Mouse (Mus musculus) MEL (cell line): ENCODE results near the gene Itpr1. TPM values are rescaled to one million over a fixed set of nuclear protein-coding genes. Genes with fewer than 3 reads are reported as not detected.

Source experiments
- DNase-seq: peaks from one replicate; pipeline ENCODE4 v3.0.0; 2011; ENCODE audit warnings: low read depth, low spot score
- H3K27ac ChIP-seq: 2 replicates; pipeline ENCODE4 v1.5.1; 2012; ENCODE audit warnings: low read depth, mild to moderate bottlenecking, control low read depth, low read length, moderate library complexity; ENCODE audit not compliant: control insufficient read depth
- H3K27me3 ChIP-seq, 2 experiments: fragments of 150-350 bp in 1 of 2; sonication (generic) in 1 of 2; 2 replicates each; pipeline ENCODE4 v1.6.1; 2012; ENCODE audit warnings: low read length in 2 of 2, mild to moderate bottlenecking in 2 of 2, improper control_type of control experiment in 1 of 2, moderate library complexity in 1 of 2; ENCODE audit not compliant: insufficient read depth in 2 of 2, control insufficient read depth in 1 of 2
- H3K36me3 ChIP-seq, 2 experiments: 2 replicates each; pipeline ENCODE4 v1.6.1; 2012 to 2014; ENCODE audit warnings: low read length in 2 of 2, improper control_type of control experiment in 1 of 2, inconsistent platforms in 1 of 2, mild to moderate bottlenecking in 1 of 2; ENCODE audit not compliant: insufficient read depth in 2 of 2, control insufficient read depth in 1 of 2
- H3K4me1 ChIP-seq, 2 experiments: fragments of 150-350 bp in 1 of 2; sonication (generic) in 1 of 2; 2 replicates each; pipeline ENCODE4 v1.6.1; 2012; ENCODE audit warnings: low read length in 2 of 2, improper control_type of control experiment in 1 of 2, mild to moderate bottlenecking in 1 of 2; ENCODE audit not compliant: insufficient read depth in 2 of 2, control insufficient read depth in 1 of 2
- H3K4me3 ChIP-seq, 2 experiments: fragments of 150-350 bp in 1 of 2; sonication (generic) in 1 of 2; 2 replicates each; pipeline ENCODE4 v1.5.1; 2012; ENCODE audit warnings: low read depth in 2 of 2, low read length in 2 of 2, mild to moderate bottlenecking in 2 of 2, moderate library complexity in 2 of 2, control low read depth in 1 of 2, improper control_type of control experiment in 1 of 2; ENCODE audit not compliant: control insufficient read depth in 1 of 2, insufficient read depth in 1 of 2
- H3K79me2 ChIP-seq: 2 replicates; pipeline ENCODE4 v1.6.1; 2012; ENCODE audit warnings: mild to moderate bottlenecking, low read length, moderate library complexity; ENCODE audit not compliant: control insufficient read depth, poor library complexity, insufficient read depth
- H3K9ac ChIP-seq: 2 replicates; pipeline ENCODE4 v1.6.1; 2012; ENCODE audit warnings: low read depth, mild to moderate bottlenecking, control low read depth, low read length, moderate library complexity; ENCODE audit not compliant: control insufficient read depth, poor library complexity, severe bottlenecking
- H3K9me3 ChIP-seq: fragments of 150-350 bp; sonication (generic); replicated peaks from 2 replicates; pipeline ENCODE4 v1.6.1; 2012; ENCODE audit warnings: mild to moderate bottlenecking, low read length, improper control_type of control experiment, moderate library complexity; ENCODE audit not compliant: insufficient read depth
- CHD1 ChIP-seq: IDR thresholded peaks from 2 replicates; pipeline ENCODE4 v1.6.1; 2012; ENCODE audit warnings: low read depth, mild to moderate bottlenecking, inconsistent platforms, low read length, improper control_type of control experiment
- CHD2 ChIP-seq: IDR thresholded peaks from 2 replicates; pipeline ENCODE4 v1.6.1; 2011; ENCODE audit warnings: low read length, improper control_type of control experiment
- CTCF ChIP-seq, 3 experiments: IDR thresholded peaks in 2 of 3; conservative IDR thresholded peaks in 1 of 3; 2 replicates each; pipeline ENCODE4 v1.5.1; 2011 to 2012; ENCODE audit warnings: low read length in 3 of 3, low read depth in 2 of 3, mild to moderate bottlenecking in 2 of 3, improper control_type of control experiment in 1 of 3, inconsistent platforms in 1 of 3, mixed read lengths in 1 of 3, moderate library complexity in 1 of 3; ENCODE audit not compliant: control insufficient read depth in 1 of 3, insufficient read depth in 1 of 3, poor library complexity in 1 of 3, severe bottlenecking in 1 of 3
- GATA1 ChIP-seq: IDR thresholded peaks from 2 replicates; pipeline ENCODE4 v1.6.1; 2011; ENCODE audit warnings: low read depth, low read length, improper control_type of control experiment
- HCFC1 ChIP-seq: IDR thresholded peaks from 2 replicates; pipeline ENCODE4 v1.6.1; 2012; ENCODE audit warnings: low read depth, mild to moderate bottlenecking, inconsistent platforms, low read length, improper control_type of control experiment, moderate library complexity
- JUND ChIP-seq: IDR thresholded peaks from 2 replicates; pipeline ENCODE4 v1.6.1; 2011; ENCODE audit warnings: low read depth, mild to moderate bottlenecking, improper control_type of control experiment, low read length
- KAT2A ChIP-seq: conservative IDR thresholded peaks from 2 replicates; pipeline ENCODE4 v1.6.1; 2012; ENCODE audit warnings: low read depth, low read length, improper control_type of control experiment, inconsistent platforms
- MEF2A ChIP-seq: IDR thresholded peaks from 2 replicates; pipeline ENCODE4 v1.6.1; 2014; ENCODE audit warnings: low read depth, mild to moderate bottlenecking, inconsistent platforms, low read length, improper control_type of control experiment; ENCODE audit not compliant: poor library complexity, insufficient replicate concordance, severe bottlenecking; ENCODE audit errors: extremely low read depth
- MXI1 ChIP-seq: IDR thresholded peaks from 2 replicates; pipeline ENCODE4 v1.6.1; 2011; ENCODE audit warnings: mild to moderate bottlenecking, low read depth, low read length, improper control_type of control experiment
- MYC ChIP-seq: IDR thresholded peaks from 2 replicates; pipeline ENCODE4 v1.6.1; 2011; ENCODE audit warnings: low read depth, mild to moderate bottlenecking, low read length, improper control_type of control experiment, moderate library complexity
- NRF1 ChIP-seq: IDR thresholded peaks from 2 replicates; pipeline ENCODE4 v1.6.1; 2014; ENCODE audit warnings: low read depth, mild to moderate bottlenecking, inconsistent platforms, low read length, improper control_type of control experiment, moderate library complexity; ENCODE audit not compliant: poor library complexity, insufficient read depth, severe bottlenecking
- POLR2AphosphoS2 ChIP-seq: IDR thresholded peaks from 2 replicates; pipeline ENCODE4 v1.6.1; 2011; ENCODE audit warnings: low read length, improper control_type of control experiment
- RCOR1 ChIP-seq: IDR thresholded peaks from 2 replicates; pipeline ENCODE4 v1.6.1; 2012; ENCODE audit warnings: low read depth, mild to moderate bottlenecking, inconsistent platforms, low read length, improper control_type of control experiment
- SIN3A ChIP-seq: IDR thresholded peaks from 2 replicates; pipeline ENCODE4 v1.6.1; 2012; ENCODE audit warnings: low read length, improper control_type of control experiment, inconsistent platforms
- SMC3 ChIP-seq: IDR thresholded peaks from 2 replicates; pipeline ENCODE4 v1.6.1; 2011; ENCODE audit warnings: low read depth, low read length, improper control_type of control experiment
- TAL1 ChIP-seq: IDR thresholded peaks from 2 replicates; pipeline ENCODE4 v1.6.1; 2012; ENCODE audit warnings: mild to moderate bottlenecking, inconsistent platforms, low read length, moderate library complexity, mixed read lengths
- TCF12 ChIP-seq: IDR thresholded peaks from 2 replicates; pipeline ENCODE4 v1.6.1; 2014; ENCODE audit warnings: low read depth, mild to moderate bottlenecking, inconsistent platforms, low read length, improper control_type of control experiment, moderate library complexity
- USF1 ChIP-seq: IDR thresholded peaks from 2 replicates; pipeline ENCODE4 v1.6.1; 2014; ENCODE audit warnings: low read depth, mild to moderate bottlenecking, inconsistent platforms, low read length, improper control_type of control experiment, moderate library complexity
- ZC3H11A ChIP-seq: IDR thresholded peaks from 2 replicates; pipeline ENCODE4 v1.6.1; 2012; ENCODE audit warnings: low read depth, mild to moderate bottlenecking, inconsistent platforms, low read length, improper control_type of control experiment
- polyA plus RNA-seq, 2 experiments: library from polyadenylated mRNA; stranded (reverse) in 1 of 2; unstranded in 1 of 2; fragments of >175 nt in 1 of 2; fragments of >200 nt in 1 of 2; gene quantifications; 2 replicates each; pipeline versions ENCODE4 v1.2.1 to v1.2.4; 2012; ENCODE audit warnings: low replicate concordance in 2 of 2, low read depth in 1 of 2; ENCODE audit not compliant: insufficient read length in 2 of 2, insufficient read depth in 1 of 2, missing spikeins in 1 of 2
- total RNA-seq: library from RNA; depleted of rRNA; stranded (reverse); fragments of 300-350 nt; gene quantifications from 2 replicates; pipeline ENCODE4 v1.2.3, GENCODE M21; 2012

The Itpr1 gene
- total and polyA plus RNA-seq, 3 experiments: 15.6 to 19.0 TPM; not detected in 1

DNA sequence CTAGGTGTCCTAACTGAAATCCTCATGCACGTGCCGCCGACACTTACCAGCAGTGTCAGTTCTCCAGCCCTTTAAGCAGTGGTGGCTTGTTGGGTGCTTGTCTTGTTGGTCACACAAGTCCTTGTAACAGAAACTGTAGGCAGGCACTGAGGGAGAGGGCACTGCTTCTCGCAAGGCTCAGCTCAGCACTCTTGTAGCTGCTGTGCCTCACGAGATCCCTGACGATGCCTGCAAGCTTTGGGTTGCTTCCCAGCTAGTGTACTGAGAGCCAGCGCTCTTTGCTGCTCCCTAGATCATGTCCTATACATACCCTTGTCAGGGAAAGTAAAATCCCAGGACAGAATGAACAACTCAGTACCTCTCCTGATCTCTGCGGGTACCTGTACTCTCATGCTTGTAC, 117.6 kb downstream of the Itpr1 start:
- no peak for DNase-seq
- TF ChIP-seq TCF12 (no peak), NRF1 (no peak), MXI1 (no peak), MEF2A (no peak), POLR2AphosphoS2 (no peak), TAL1 (no peak), SMC3 (no peak), CTCF (IDR thresholded peaks at IDR 0.05 in 2 of 3, conservative IDR thresholded peaks at IDR 0.05 in 1 of 3; ENCODE audit: control insufficient read depth in 1 of 3, insufficient read depth in 1 of 3, low read depth in 2 of 3, low read length in 3 of 3, poor library complexity in 1 of 3, severe bottlenecking in 1 of 3) (no peak), KAT2A (no peak)
- TF ChIP-seq, all 39 proteins: peak for 0
- Histone ChIP-seq H3K79me2 (no peaks in the 10 kb centered on the region), H3K36me3 (peaks cover 0 to 2% of the 10 kb centered on the region in 2 experiments; a peak in 2 of 4 replicates), H3K27me3 (no peaks in the 10 kb centered on the region), H3K27ac (no peak overlapping the region), H3K4me3 (no peak overlapping the region), H3K9ac (no peak overlapping the region), H3K4me1 (peaks cover 0 to 4% of the 10 kb centered on the region in 2 experiments; a peak in 1 of 4 replicates), H3K9me3 (no peaks in the 10 kb centered on the region)

DNA sequence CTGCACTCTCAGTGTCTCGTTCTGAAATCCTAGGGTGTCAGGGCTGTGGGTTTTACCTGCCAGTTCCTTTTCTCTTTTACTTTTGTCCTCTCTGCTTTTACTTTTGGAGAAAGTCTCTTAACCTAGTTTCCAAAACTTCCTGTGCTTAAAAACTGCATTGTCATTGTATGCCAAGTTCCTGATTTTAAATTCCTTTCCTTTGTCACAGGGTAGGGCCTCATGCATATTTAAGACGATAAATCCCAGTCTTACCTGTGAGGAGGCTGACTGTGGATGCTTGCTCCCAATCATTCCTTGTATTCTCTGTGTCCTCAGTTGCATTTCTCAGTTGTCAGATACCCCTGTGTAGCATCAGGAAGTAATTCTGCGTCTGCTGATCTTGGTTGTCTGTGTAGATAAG, 118.4 kb downstream of the Itpr1 start:
- no peaks in the 10 kb centered on the region for H3K9me3 ChIP-seq
- no peak overlapping the region for H3K9ac ChIP-seq
- H3K27ac ChIP-seq: no peak overlapping the region
- DNase-seq: peak; percentile 18
- TF ChIP-seq MYC: no peak
- peak; percentile 29; the same call in 1 of the 2 replicates for TF ChIP-seq GATA1
- H3K27me3 ChIP-seq: no peaks in the 10 kb centered on the region
- no peaks in the 10 kb centered on the region for H3K79me2 ChIP-seq
- peaks cover 0 to 4% of the 10 kb centered on the region in 2 experiments; a peak in 1 of 4 replicates for H3K4me1 ChIP-seq
- peaks cover 0 to 2% of the 10 kb centered on the region in 2 experiments; a peak in 2 of 4 replicates for H3K36me3 ChIP-seq
- no peak overlapping the region for H3K4me3 ChIP-seq

DNA sequence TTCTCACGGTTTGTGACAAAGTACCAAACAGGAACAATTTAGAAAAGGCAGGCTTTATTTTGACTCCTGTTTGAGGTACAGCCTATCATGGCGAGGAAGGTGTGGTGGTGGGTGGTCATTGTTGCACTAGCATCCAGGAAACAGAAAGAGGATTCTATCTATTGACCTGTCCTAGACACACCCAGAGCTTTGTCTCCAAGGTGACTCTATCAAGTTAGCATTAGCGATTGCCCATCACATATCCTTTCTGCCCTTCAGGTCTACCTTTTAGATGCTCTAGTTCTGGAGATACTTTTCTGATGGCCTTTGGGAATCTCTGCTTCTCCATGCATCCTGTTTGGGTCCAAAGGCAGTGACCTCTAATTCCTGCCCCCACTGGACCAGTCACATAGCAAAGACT, 121.2 kb downstream of the Itpr1 start:
- Histone ChIP-seq H3K9ac (no peak overlapping the region), H3K36me3 (peaks cover 0 to 2% of the 10 kb centered on the region in 2 experiments; a peak in 2 of 4 replicates), H3K4me3 (no peak overlapping the region), H3K79me2 (no peaks in the 10 kb centered on the region), H3K9me3 (no peaks in the 10 kb centered on the region), H3K4me1 (peaks cover 0 to 4% of the 10 kb centered on the region in 2 experiments; a peak in 1 of 4 replicates), H3K27ac (no peak overlapping the region), H3K27me3 (no peaks in the 10 kb centered on the region)
- no peak for DNase-seq
- TF ChIP-seq USF1: no peak
- no peak for TF ChIP-seq SIN3A
- no peak for TF ChIP-seq JUND
- TF ChIP-seq TAL1: no peak
- no peak for TF ChIP-seq ZC3H11A
- no peak for TF ChIP-seq SMC3
- no peak for TF ChIP-seq CHD2
- no peak for TF ChIP-seq HCFC1
- TF ChIP-seq RCOR1: no peak
- TF ChIP-seq KAT2A: no peak
- no peak for TF ChIP-seq CHD1
